Mouse (Mus musculus): ENCODE measurements around the gene Hoxa7.

DNA sequence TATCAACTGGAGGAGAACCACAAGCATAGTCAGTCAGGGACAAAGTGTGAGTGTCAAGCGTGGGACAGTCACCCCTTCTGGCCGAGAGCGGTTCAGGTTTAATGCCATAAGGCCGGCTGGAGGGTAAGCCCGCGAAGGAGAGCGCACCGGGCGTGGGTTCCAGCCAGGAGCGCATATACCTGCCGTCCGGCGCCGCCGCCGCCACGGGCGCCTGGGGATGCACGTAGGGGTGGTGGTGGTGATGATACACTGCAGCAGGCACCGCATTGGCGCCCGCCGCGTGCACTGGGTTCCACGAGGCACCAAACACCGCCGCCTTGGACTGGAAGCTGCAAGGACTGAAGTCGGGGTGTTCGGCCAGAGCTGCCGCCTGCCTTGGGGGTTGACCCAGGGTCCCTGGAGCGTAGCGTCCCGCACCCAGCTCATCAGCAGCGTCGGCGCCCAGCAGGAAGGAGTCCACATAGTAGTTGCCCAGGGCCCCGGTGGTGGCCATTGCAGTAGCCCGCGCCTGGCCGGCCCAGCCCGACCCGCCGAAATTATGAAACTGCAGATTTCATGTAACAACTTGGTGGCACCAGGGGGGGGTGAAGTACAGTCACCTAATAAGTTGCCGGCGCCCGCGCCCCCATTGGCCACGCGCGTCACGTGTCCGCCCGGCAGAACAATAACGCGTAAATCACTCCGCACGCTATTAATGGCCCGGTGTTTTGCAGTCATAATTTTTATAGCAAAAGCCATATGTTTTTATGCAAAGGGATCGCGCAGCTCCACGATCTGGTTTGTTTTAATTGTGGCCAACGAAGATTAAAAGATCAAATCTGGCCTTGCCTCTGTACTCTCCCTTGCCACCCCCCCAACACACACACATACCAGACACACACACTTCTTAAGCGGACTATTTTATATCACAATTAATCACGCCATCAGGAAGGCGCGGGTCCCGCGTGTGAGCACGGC lies 4.2 kb upstream of the Hoxa7 start:
- no peak for TF ChIP-seq POLR2A (IDR thresholded peaks at IDR 0.05; ENCODE audit: insufficient read depth, low read depth, low read length)
- no peak for TF ChIP-seq CTCF (IDR thresholded peaks at IDR 0.05; ENCODE audit: insufficient read depth, low read depth, low read length)
